Mouse (Mus musculus) urinary bladder, adult 18-20 months (tissue): ENCODE results near the gene Cpt1c.

Experiments
- DNase-seq, 2 experiments: peaks; one replicate each; pipeline ENCODE4 v3.0.0; 2022; ENCODE audit warnings: low spot score in 2 of 2, mixed read lengths in 2 of 2

Gene Cpt1c

DNA sequence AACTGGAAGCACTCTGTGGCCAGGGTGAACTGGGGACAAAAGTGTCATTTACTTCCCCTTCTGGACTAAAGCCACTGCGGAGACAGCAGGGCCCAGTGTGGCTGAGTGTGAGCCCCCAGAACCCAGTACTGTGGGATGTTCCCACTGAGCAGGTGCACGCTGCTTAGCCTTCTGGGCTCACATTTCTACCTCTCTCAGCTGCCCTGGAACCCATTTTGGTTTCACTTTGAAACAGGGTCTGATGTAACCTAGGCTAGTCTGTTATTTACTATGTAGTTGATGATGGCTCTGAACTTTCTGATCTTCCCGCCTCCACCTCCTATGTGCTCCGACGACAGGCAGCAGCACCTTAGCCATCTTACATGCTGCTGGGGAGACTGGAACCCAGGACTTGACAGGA is 11.8 kb downstream of the Cpt1c start:
- no peak for DNase-seq

DNA sequence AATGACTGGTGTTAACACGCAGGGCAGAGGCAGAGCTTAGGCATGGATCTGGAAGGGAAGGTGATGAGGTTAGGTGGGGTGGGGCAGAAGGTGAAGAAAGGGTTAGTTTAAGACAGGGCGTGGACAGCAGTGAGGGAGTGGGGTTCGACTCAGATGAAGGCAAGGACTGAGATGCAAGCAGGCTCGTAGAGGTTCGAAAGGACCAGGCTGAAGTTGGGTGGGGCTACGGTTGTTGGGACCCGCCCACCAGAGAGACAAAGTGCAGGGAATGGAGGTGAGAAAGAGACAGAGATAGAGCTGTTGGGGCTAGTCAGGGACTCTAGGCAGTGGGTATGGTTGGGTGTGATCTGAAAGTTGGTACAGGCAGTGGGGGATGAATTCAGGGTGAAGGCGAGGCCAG is 12.3 kb downstream of the Cpt1c start:
- DNase-seq: no peak

DNA sequence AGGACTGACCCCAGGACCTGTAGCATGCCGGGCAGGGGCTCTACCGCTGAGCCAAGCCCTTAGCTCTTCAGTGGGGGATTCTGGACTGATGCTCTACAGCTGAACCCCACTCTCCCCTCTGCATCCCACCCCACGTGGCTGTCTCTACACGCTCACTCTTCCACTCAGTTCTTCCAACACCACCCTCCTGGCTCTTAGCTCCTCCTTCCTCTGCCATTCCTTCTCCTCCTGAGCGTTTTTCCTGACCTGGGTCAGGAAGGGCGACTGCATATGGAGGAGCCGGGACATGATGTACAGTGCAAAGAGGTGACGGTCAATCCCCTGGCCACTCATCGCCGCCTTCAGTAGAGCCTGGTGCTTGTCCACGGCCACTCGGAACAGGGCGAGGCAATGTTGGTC is 14.1 kb downstream of the Cpt1c start:
- no peak for DNase-seq

- DNase-seq: no peak
Observed at GRCm38 (mm10) chr7:44959874-44960511, 14.7 kb downstream of the Cpt1c start.

GRCm38 (mm10) chr7:44959281-44959680 is 15.4 kb downstream of the Cpt1c start:
- DNase-seq: no peak

DNA sequence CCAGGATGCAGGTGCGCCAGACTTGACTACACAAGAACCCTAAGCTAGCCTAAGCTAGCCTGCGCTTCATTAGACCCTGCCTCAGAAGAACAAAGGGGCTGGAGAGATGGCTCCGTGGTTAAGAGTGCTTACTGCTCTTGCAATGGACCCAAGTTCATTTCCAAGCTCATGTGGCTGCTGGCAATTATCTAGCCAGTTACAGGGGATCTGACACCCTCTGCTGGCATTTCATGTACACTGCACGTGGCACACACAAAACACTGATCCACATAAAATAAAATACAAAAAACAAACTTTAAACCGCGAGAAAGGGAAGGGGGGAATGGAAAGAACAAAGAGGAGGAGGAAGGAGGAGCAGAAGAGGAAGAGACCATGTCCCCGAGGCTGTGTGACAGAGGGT is 16.4 kb downstream of the Cpt1c start:
- DNase-seq: no peak

GRCm38 (mm10) chr7:44957183-44957835 is 17.3 kb downstream of the Cpt1c start:
- DNase-seq: peak in 1 of 2 experiments; percentile 74

- no peak for DNase-seq
Observed at GRCm38 (mm10) chr7:44956266-44956665, 18.4 kb downstream of the Cpt1c start.

- DNase-seq: no peak
Observed at GRCm38 (mm10) chr7:44955628-44956027, 19.0 kb downstream of the Cpt1c start.

DNA sequence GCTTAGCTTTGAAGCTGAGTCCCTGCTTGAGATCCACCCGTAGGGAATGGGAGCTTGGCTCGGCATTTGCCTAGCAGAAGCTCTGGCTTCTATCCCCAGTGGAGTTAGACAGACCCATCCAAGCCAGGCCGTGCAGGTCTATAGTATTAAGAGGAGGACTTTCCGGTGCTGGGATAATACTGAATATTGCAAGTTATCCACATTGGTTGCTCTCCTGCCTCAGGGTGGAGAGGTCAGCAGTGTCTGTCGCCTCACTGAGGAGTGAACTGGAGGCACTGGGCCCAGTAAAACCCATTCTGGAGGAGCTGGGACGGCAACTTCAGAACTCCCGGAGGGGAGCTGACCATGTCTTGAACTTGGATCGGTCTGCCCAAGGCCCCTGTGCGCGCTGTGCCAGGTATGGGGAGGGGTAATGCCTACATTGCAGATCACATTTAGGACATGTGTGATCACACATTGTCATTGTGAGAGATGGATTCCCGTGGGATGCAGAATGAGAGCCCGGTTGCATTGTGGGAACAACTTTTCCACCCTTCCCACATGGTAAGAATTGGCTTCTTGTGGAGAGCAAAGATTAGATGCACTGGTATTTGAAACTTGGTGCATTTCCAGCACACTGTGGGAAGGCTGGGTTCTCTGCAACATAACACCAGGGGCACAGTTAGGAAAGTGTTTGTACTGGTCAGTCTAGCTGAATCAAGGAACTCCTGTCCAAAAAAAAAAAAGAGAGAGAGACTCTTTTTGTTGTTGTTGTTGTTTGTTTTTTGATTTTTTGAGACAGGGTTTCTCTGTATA is 20.4 kb downstream of the Cpt1c start:
- no peak for DNase-seq

DNA sequence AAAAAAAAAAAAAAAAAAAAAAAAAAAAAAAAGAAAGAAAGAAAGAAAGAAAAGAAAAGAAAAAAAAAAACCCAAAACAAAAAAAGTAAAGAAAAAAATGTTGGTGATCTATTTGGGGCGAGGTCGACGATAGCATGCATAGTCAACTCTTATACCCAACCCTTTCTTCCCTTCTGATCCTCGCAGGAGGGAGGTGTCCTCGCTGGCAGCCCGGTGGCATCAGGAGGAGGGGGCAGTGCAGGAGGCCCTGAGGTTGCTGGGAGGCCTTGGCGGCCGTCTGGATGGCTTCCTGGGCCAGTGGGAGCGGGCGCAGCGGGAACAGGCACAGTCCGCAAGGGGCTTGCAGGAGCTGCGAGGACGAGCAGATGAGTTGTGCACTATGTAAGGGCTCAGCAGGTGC is 21.1 kb downstream of the Cpt1c start:
- DNase-seq: no peak

- DNase-seq: peak; percentile 92
Observed at GRCm38 (mm10) chr7:44952611-44953306, 21.9 kb downstream of the Cpt1c start.

DNA sequence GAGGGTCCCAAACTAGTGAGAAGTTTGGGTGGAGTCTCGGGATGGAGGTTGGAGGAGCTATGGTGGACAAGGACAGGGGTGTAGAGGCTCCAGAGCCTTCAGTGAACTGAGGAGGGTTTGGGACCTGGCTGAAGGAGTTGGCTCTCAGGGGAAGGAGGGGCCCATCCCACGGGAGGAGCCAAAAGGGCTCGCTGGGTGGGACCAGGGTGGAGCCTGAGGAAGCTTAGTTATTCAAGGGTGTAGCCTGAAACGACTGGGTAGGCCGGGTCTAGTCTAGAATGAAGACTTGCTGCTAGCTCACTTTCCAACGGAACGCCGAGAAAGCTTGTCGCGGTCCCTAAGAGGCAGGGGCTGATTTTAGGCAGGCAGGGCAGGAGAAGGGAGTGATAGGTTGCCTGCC is 22.7 kb downstream of the Cpt1c start:
- peak; percentile 76 to 83 for DNase-seq

GRCm38 (mm10) chr7:44949922-44950321 is 24.7 kb downstream of the Cpt1c start:
- DNase-seq: no peak

DNA sequence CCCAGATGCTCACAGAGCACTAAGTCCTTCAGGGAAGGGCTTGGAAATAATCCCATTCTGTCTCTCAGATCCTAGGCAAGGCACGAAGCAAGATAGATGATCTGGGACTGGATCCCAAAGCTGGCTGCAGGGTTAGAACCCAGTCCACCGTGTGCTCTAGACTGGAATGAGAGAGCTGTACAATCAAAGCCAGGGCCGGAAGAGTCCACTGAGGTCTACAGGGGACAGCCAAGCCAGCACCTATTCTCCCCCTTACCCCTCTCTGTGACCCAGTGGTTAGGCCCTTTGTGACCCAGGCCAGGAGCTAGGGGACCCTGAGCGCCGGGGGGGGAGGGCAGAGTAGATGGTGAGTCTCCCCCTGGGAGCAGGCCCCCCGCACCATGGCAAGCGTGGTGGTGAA is 31.7 kb downstream of the Cpt1c start, which contains the start of gene Tsks:
Tsks (plus strand) TSS at position 301 of the 400 bp plus-strand sequence.
- no peak for DNase-seq

GRCm38 (mm10) chr7:44938680-44939079 is 36.0 kb downstream of the Cpt1c start:
- no peak for DNase-seq

GRCm38 (mm10) chr7:44929204-44930151 is 45.2 kb downstream of the Cpt1c start, which contains the start of gene Ap2a1:
TSS of gene Ap2a1 (minus strand) at chr7:44929496.
- DNase-seq: peak; percentile 93 to 100

GRCm38 (mm10) chr7:44928570-44928969 is 46.1 kb downstream of the Cpt1c start:
- DNase-seq: no peak

DNA sequence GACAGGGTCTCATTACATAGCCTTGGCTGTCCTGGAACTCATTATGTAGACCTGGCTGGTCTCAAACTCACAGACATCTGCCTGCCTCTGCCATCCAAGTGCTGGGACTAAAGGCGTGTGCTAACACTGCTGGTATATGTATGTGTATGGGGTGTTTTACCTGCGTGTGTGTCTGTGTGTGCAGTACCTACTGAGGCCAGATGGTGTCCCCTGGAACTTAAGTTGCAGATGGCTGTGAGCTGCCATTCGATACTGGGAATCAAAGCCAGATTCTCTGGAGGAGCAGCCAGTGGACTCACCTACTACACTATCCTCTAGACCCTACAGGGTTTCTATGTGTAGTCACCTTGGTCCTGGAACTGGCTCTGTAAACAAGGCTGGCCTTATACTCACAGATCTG is 49.2 kb downstream of the Cpt1c start:
- DNase-seq: no peak

DNA sequence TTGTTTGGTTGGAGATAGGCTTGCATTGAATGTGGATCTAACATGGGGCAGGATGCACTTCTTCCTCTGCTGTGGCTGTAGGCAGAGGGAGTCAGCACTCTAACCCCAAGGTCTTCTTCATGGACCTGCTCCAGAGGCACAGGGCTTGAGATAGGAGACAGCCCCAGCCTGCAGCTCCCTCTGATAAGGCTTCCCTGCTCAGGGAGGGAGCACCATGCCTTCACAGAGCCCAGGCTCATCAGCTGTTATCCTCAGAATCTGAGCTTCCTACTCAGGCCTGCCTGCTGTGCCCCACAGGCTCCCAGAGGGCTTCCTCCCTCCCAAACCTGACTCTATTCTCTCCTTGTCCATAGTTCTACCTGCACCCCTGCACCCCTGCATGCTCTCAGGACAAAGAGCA is 52.1 kb downstream of the Cpt1c start:
- no peak for DNase-seq

GRCm38 (mm10) chr7:44919127-44919526 is 55.5 kb downstream of the Cpt1c start:
- DNase-seq: no peak
